Mouse (Mus musculus) layer of hippocampus, adult 18-20 months (tissue): ENCODE measurements around the gene Efna5. TPM values are rescaled to one million over a fixed set of nuclear protein-coding genes. Genes with fewer than 3 reads are reported as not detected.

Experiments used
- DNase-seq, 2 experiments: peaks; one replicate each; pipeline ENCODE4 v3.0.0; 2022; ENCODE audit warnings: low spot score in 2 of 2
- total RNA-seq, 2 experiments: library from RNA; stranded (reverse); gene quantifications; 2 replicates each; pipeline ENCODE4 v1.2.3; 2021

The Efna5 gene
- total RNA-seq, 2 experiments from 2014 or later: 8.2 to 9.8 TPM

GRCm38 (mm10) chr17:62717426-62718131 lies 163.5 kb downstream of the Efna5 start:
- DNase-seq: no peak

GRCm38 (mm10) chr17:62713455-62713854 lies 167.7 kb downstream of the Efna5 start:
- no peak for DNase-seq

DNA sequence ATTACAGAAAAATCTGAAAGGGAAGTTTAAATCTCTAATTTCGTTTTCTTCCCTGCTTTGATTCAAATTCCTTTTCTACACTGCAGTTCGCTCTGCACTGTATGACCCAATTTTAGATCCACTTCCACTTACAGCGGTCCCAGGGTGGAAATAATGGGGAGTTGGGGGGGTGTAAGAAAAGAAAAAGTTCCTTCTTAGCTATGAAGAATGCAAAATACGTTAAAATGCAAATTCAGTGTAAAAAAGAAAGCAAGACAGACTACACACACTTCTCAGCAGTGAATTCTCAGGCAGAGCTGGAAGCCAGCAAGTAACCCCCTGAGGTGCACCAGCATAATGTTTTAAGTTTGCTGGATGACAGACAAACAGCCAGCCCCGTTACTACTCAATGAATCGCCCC lies 174.7 kb downstream of the Efna5 start:
- no peak for DNase-seq

DNA sequence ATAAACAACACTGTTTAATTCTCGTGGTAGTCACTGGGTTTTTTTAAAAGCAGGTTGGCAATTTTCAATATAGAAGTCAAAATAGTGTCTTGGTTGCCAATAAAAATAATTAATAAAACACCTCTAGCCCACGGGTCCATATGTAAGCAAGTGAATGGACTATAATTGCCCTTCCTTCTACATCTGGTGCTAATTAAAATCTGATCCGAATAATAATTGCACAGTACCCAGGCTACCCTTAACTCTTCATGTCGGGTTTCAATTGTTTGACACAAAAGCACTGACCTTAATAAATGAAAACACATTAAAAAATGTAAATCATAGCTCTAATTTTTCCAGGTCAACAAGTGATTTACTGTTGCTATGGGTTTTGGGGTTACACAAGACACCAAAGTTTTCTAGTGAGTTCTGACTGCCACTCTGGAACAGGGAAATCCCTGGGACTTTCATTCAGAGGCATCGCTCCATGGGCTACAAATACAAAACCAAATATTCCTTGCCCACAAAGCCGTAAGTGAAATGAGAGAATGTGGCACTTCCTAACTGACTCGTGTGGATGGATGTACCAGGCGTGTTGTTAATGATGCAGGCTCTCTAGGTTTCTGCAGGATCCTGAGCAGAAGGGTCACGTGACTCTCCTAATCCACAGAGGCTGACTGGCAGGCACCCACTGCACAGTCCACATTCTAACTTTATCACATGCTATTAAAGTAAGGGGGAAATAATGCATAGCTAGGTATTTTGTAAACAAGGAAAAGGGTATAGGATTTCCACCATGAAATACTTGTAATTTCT lies 178.9 kb downstream of the Efna5 start:
- DNase-seq: no peak

DNA sequence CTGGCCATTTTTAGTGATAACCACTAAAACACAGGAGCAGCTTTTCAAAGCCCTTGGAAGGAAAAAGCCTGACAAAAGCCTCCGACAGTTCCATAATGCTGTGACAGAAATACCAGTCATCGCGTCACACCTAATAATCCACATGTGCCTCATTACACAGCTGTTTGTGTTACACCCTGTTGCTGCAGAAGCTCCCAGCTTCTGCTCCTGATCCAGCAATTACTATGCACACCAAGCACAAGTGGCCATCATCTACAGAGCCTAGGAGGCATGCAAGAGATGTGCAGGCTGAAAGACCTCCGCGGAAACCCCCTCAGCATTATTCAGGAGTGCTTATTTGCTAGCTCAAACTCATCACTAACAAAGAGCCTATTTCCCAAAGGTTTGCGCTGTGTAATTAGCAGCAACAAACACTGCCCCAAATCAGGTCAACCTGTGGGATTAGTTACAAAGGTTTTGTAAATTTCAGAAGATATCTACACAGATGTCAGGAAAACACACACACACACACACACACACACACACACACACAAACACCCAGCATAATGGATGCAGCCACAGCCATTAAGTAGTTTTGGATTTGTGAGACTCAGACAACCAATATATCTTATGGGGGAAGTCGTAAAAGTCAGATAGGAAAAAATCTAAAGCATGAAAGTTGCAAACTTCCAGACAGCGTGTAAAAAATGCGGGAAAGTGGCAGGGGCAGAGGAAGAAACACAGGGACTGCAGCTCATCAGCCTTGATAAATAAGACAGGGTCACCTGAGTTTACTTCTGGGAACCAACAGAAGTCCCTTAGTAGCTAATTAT lies 180.1 kb downstream of the Efna5 start:
- no peak for DNase-seq

GRCm38 (mm10) chr17:62694958-62695437 lies 186.1 kb downstream of the Efna5 start:
- no peak for DNase-seq

GRCm38 (mm10) chr17:62692242-62692641 lies 188.9 kb downstream of the Efna5 start:
- no peak for DNase-seq

- DNase-seq: no peak
These were observed 189.9 kb downstream of the Efna5 start for GRCm38 (mm10) chr17:62691201-62691715.

DNA sequence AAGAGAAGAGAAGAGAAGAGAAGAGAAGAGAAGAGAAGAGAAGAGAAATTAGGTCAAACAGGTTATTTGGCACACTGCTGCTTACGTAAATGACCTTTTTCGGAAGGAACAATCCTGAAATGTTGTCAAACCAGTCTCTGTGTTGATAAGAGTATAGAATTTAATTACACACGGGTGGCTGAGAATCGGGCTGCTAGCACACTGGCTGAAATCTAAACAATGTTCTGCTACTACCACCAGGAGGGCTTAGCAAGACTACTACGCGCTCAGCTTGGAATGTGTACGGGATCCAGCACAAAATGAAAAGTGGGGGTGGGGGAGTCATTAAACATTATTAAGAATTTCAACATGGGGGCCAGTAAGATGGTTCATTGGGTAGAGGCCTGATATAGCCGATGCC lies 190.9 kb downstream of the Efna5 start:
- no peak for DNase-seq

GRCm38 (mm10) chr17:62689646-62690045 lies 191.5 kb downstream of the Efna5 start:
- DNase-seq: no peak

DNA sequence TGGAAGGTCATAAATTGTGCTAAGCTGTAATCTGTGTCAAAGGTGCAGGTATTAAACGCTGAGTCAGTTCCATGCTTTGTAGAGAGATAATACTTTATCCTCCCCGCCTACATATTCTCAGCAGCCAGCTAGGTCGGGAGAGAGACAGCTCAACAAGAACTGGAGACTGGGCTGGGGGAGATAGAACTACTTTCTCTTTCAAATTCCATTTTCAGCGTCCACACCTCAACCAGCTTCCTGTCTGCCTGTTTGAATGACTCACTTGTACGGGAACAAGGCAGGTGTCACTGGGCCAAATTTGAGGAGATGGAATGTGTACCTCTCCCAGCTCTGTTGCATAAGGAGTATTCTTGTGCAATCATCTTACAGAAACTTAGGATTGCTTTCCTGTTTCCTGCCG lies 193.7 kb downstream of the Efna5 start:
- DNase-seq: no peak

DNA sequence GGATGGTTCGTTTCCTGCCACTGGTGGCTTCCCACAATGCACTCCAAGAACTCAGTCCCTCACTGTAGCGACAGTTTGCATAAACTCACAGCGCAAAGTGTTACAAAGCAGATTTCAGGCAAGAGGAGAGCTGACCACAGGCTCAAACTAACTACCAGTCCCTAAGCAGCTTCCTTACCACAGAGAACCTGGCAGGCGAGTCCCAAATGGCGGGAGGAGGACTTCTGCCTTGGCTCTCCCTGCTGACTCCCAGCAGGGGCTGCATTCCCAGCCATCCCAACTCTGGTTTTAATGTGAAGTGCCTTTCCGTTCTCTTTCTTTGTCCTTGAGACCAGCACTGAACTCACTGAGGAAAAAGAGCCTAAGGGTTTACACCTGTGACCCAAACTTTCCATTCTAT lies 195.9 kb downstream of the Efna5 start:
- DNase-seq: no peak

DNA sequence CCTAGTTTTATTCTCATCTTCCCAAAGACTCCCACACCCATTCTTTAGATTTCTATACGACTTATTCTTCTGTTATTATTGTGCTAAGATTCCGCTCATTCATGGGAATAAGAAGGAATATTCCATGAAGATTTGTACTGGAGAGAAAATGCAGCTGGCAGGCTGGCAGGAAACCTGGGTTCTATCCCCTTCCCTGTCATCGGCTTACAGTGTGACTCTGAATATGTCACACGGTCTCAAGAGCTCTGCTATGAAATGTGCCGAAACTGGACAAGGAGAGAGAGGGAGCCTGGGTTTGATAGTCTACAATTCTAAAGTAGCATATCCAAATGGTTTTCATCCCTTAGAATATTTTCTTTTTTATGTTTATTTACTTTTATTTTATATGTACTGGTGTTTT lies 198.0 kb downstream of the Efna5 start:
- DNase-seq: no peak

- DNase-seq: no peak
These were observed 199.4 kb downstream of the Efna5 start for GRCm38 (mm10) chr17:62681726-62682125.

DNA sequence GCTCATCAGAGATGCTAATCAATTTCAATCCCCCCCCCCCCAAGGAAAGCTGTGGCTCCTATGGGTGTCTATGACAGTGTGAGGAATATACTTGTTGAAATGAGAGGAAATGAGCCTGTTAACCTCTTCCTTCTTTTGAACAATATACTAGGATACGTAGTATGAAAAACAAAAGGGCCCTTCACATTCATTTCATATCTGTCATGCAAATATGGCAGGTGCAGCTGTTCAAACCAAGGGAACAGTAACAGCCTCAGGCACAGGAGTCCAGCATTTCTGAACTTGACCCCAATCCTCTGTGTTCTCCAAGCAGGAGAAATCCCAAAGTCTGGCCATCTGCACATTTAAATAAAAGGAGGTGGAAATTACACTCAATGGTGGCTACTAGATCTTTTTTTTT lies 200.4 kb downstream of the Efna5 start:
- DNase-seq: no peak

DNA sequence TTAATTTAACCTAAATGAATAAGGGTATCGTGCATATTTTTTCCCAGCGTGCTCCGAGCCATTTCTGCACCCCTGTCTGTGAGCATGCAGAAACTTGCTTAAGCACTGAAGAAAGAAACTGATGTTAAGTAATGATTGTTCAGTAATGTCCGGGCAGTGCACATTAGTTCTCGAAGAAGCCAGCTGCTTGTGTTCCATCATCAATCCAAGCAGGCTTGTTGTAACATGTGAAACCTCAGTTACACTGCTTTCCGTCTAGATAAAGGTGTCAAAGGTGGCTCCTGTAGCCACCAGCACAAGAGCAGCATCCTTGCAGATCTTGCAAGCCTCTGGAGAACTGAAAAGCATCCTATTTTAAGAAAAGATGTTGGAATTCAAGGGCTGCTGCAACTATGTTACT lies 204.3 kb downstream of the Efna5 start:
- DNase-seq: no peak

DNA sequence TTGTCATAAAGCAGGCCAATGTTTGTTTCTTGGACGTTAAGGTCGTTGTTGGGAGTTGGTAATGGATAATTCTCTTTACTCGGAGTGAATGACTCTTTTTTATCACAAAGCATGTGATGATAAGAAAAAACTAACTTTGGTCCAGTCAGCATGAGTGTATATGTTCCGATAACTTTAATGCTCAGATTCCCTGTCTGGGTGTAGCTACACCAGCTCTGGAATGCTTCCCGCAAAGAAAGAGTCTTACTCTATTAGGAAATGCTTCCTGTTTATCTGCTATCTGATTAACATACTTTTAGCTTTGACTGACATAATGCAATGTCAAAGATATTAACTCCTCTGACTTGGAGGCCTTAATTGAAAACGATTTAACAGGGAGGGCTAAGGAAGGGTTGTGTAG lies 204.7 kb downstream of the Efna5 start:
- no peak for DNase-seq

- no peak for DNase-seq
These were observed 205.3 kb downstream of the Efna5 start for GRCm38 (mm10) chr17:62675811-62676255.

- no peak for DNase-seq
These were observed 209.0 kb downstream of the Efna5 start for GRCm38 (mm10) chr17:62672068-62672467.

- DNase-seq: no peak
These were observed 214.4 kb downstream of the Efna5 start for GRCm38 (mm10) chr17:62666761-62667160.

- no peak for DNase-seq
These were observed 215.3 kb downstream of the Efna5 start for GRCm38 (mm10) chr17:62665823-62666222.
